Mouse (Mus musculus): ENCODE measurements around the gene Tenm4. TPM values are rescaled to one million over a fixed set of nuclear protein-coding genes. Genes with fewer than 3 reads are reported as not detected.

The Tenm4 gene
- polyA plus RNA-seq, 1 experiment from 2014 or later = 38.0 TPM

- Histone ChIP-seq H3K36me3 (ENCODE audit: control insufficient read depth, insufficient read depth, low read length) (no peaks in the 10 kb centered on the region), H3K9ac (replicated peaks; ENCODE audit: low read length) (no peak overlapping the region), H3K27ac (replicated peaks; ENCODE audit: low read depth, low read length) (no peak overlapping the region), H3K4me2 (ENCODE audit: low read length) (no peak overlapping the region), H3K27me3 (ENCODE audit: control insufficient read depth, insufficient read depth, low read length) (no peaks in the 10 kb centered on the region), H3K9me3 (ENCODE audit: control insufficient read depth, low read length) (no peaks in the 10 kb centered on the region), H3K4me3 (replicated peaks; ENCODE audit: low read depth, low read length) (no peak overlapping the region), H3K4me1 (ENCODE audit: control insufficient read depth, insufficient read depth, low read length) (no peaks in the 10 kb centered on the region)
- ATAC-seq (ENCODE audit: low FRiP score, low TSS enrichment) (no peak), DNase-seq (no peak)
- 81% methylated on average over 3 of the region's 3 CpGs for WGBS
These were observed 397.0 kb downstream of the Tenm4 start for GRCm38 (mm10) chr7:96568034-96568433.

GRCm38 (mm10) chr7:96570965-96571364 is 399.9 kb downstream of the Tenm4 start:
- Histone ChIP-seq H3K27ac (replicated peaks; ENCODE audit: low read depth, low read length) (no peak overlapping the region), H3K4me3 (replicated peaks; ENCODE audit: low read depth, low read length) (no peak overlapping the region), H3K9ac (replicated peaks; ENCODE audit: low read length) (no peak overlapping the region), H3K4me2 (ENCODE audit: low read length) (no peak overlapping the region), H3K27me3 (ENCODE audit: control insufficient read depth, insufficient read depth, low read length) (no peaks in the 10 kb centered on the region), H3K36me3 (ENCODE audit: control insufficient read depth, insufficient read depth, low read length) (no peaks in the 10 kb centered on the region), H3K9me3 (ENCODE audit: control insufficient read depth, low read length) (no peaks in the 10 kb centered on the region), H3K4me1 (ENCODE audit: control insufficient read depth, insufficient read depth, low read length) (0 out of 2 replicates have a peak, but pooled peaks cover 4% of the 10 kb centered on the region)
- no peak for DNase-seq
- no peak for ATAC-seq (ENCODE audit: low FRiP score, low TSS enrichment)

GRCm38 (mm10) chr7:96572995-96573394 is 401.9 kb downstream of the Tenm4 start:
- ATAC-seq (ENCODE audit: low FRiP score, low TSS enrichment) = no peak
- Histone ChIP-seq H3K4me2 (ENCODE audit: low read length) (no peak overlapping the region), H3K27ac (replicated peaks; ENCODE audit: low read depth, low read length) (no peak overlapping the region), H3K36me3 (ENCODE audit: control insufficient read depth, insufficient read depth, low read length) (no peaks in the 10 kb centered on the region), H3K27me3 (ENCODE audit: control insufficient read depth, insufficient read depth, low read length) (no peaks in the 10 kb centered on the region), H3K9me3 (ENCODE audit: control insufficient read depth, low read length) (no peaks in the 10 kb centered on the region), H3K4me1 (ENCODE audit: control insufficient read depth, insufficient read depth, low read length) (peaks cover 7% of the 10 kb centered on the region; the same call in 1 of the 2 replicates), H3K9ac (replicated peaks; ENCODE audit: low read length) (no peak overlapping the region), H3K4me3 (replicated peaks; ENCODE audit: low read depth, low read length) (no peak overlapping the region)
- WGBS = 92% methylated on average over 7 of the region's 7 CpGs
- DNase-seq = no peak

GRCm38 (mm10) chr7:96575202-96575650 is 404.2 kb downstream of the Tenm4 start:
- Histone ChIP-seq H3K4me2 (ENCODE audit: low read length) (no peak overlapping the region), H3K9me3 (ENCODE audit: control insufficient read depth, low read length) (no peaks in the 10 kb centered on the region), H3K4me3 (replicated peaks; ENCODE audit: low read depth, low read length) (no peak overlapping the region), H3K27me3 (ENCODE audit: control insufficient read depth, insufficient read depth, low read length) (no peaks in the 10 kb centered on the region), H3K27ac (replicated peaks; ENCODE audit: low read depth, low read length) (no peak overlapping the region), H3K4me1 (ENCODE audit: control insufficient read depth, insufficient read depth, low read length) (peaks cover 7% of the 10 kb centered on the region; the same call in 1 of the 2 replicates), H3K9ac (replicated peaks; ENCODE audit: low read length) (no peak overlapping the region), H3K36me3 (ENCODE audit: control insufficient read depth, insufficient read depth, low read length) (no peaks in the 10 kb centered on the region)
- WGBS = 70% methylated on average over 7 of the region's 7 CpGs
- peak; percentile 74 for DNase-seq
- peak; percentile 76; the same call in 1 of the 2 replicates for ATAC-seq (ENCODE audit: low FRiP score, low TSS enrichment)

DNA sequence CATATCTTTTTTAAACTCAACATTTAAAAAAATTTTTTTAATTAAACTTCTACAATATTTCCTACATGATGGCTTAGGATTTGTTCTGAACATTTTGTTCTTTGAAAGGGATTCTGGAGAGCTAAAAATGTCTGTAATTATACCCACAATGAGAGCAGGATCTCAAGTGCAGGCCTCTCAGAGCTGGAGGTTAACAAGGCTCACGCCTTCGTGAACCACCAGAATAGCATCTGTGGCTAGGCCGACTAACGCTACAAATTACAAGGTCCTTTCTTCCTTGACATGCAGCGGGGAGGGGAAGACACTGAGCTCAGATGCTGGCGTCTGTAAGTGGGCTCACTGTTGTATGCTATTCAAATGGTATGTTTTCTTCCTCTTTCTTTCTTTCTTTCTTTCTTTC is 411.7 kb downstream of the Tenm4 start:
- Histone ChIP-seq H3K9ac (replicated peaks; ENCODE audit: low read length) (no peak overlapping the region), H3K4me2 (ENCODE audit: low read length) (no peak overlapping the region), H3K4me3 (replicated peaks; ENCODE audit: low read depth, low read length) (no peak overlapping the region), H3K36me3 (ENCODE audit: control insufficient read depth, insufficient read depth, low read length) (no peaks in the 10 kb centered on the region), H3K27me3 (ENCODE audit: control insufficient read depth, insufficient read depth, low read length) (no peaks in the 10 kb centered on the region), H3K27ac (replicated peaks; ENCODE audit: low read depth, low read length) (no peak overlapping the region), H3K9me3 (ENCODE audit: control insufficient read depth, low read length) (no peaks in the 10 kb centered on the region), H3K4me1 (ENCODE audit: control insufficient read depth, insufficient read depth, low read length) (no peaks in the 10 kb centered on the region)
- ATAC-seq (ENCODE audit: low FRiP score, low TSS enrichment) (no peak), DNase-seq (no peak)
- 72% methylated on average over 6 of the region's 6 CpGs for WGBS

GRCm38 (mm10) chr7:96587403-96587802 is 416.4 kb downstream of the Tenm4 start:
- Histone ChIP-seq H3K4me2 (ENCODE audit: low read length) (no peak overlapping the region), H3K36me3 (ENCODE audit: control insufficient read depth, insufficient read depth, low read length) (no peaks in the 10 kb centered on the region), H3K27me3 (ENCODE audit: control insufficient read depth, insufficient read depth, low read length) (no peaks in the 10 kb centered on the region), H3K9ac (replicated peaks; ENCODE audit: low read length) (no peak overlapping the region), H3K9me3 (ENCODE audit: control insufficient read depth, low read length) (no peaks in the 10 kb centered on the region), H3K27ac (replicated peaks; ENCODE audit: low read depth, low read length) (no peak overlapping the region), H3K4me1 (ENCODE audit: control insufficient read depth, insufficient read depth, low read length) (no peaks in the 10 kb centered on the region), H3K4me3 (replicated peaks; ENCODE audit: low read depth, low read length) (no peak overlapping the region)
- DNase-seq (no peak), ATAC-seq (ENCODE audit: low FRiP score, low TSS enrichment) (no peak)

DNA sequence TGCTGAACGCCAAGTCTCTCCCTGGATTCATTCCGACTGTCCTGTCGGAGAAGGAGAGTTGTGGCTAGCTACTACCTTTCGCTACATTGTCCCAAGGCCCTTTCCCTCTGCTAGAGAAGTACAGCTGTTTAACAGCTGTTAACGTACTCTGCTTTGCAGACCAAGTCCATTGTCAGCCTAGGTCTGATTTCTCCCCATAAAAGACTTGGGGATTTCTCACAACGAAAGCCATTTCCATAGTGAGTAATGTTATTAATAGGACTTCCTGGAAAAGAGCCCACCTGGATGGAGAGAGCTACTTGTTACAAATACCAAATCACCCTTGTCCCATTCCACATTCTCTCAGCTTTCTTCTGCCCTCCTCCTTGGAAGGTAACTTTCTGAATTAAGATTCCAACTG is 417.5 kb downstream of the Tenm4 start:
- Histone ChIP-seq H3K9me3 (ENCODE audit: control insufficient read depth, low read length) (no peaks in the 10 kb centered on the region), H3K27ac (replicated peaks; ENCODE audit: low read depth, low read length) (no peak overlapping the region), H3K27me3 (ENCODE audit: control insufficient read depth, insufficient read depth, low read length) (no peaks in the 10 kb centered on the region), H3K9ac (replicated peaks; ENCODE audit: low read length) (no peak overlapping the region), H3K36me3 (ENCODE audit: control insufficient read depth, insufficient read depth, low read length) (no peaks in the 10 kb centered on the region), H3K4me1 (ENCODE audit: control insufficient read depth, insufficient read depth, low read length) (no peaks in the 10 kb centered on the region), H3K4me2 (ENCODE audit: low read length) (no peak overlapping the region), H3K4me3 (replicated peaks; ENCODE audit: low read depth, low read length) (no peak overlapping the region)
- WGBS = 98% methylated on average over 6 of the region's 6 CpGs
- DNase-seq = no peak
- no peak for ATAC-seq (ENCODE audit: low FRiP score, low TSS enrichment)

GRCm38 (mm10) chr7:96595535-96596295 is 424.7 kb downstream of the Tenm4 start:
- Histone ChIP-seq H3K9ac (replicated peaks; ENCODE audit: low read length) (no peak overlapping the region), H3K27me3 (ENCODE audit: control insufficient read depth, insufficient read depth, low read length) (no peaks in the 10 kb centered on the region), H3K4me3 (replicated peaks; ENCODE audit: low read depth, low read length) (no peak overlapping the region), H3K27ac (replicated peaks; ENCODE audit: low read depth, low read length) (no peak overlapping the region), H3K4me2 (ENCODE audit: low read length) (no peak overlapping the region), H3K9me3 (ENCODE audit: control insufficient read depth, low read length) (no peaks in the 10 kb centered on the region), H3K36me3 (ENCODE audit: control insufficient read depth, insufficient read depth, low read length) (no peaks in the 10 kb centered on the region), H3K4me1 (ENCODE audit: control insufficient read depth, insufficient read depth, low read length) (no peaks in the 10 kb centered on the region)
- ATAC-seq (ENCODE audit: low FRiP score, low TSS enrichment) (no peak), DNase-seq (no peak)
- WGBS = 82% methylated on average over 9 of the region's 9 CpGs
